Mouse (Mus musculus) limb, embryonic 13.5 days (tissue): ENCODE results near the gene Mark4. TPM values are rescaled to one million over a fixed set of nuclear protein-coding genes. Genes with fewer than 3 reads are reported as not detected.

Experiments used
- ATAC-seq: fragments of 200-750 bp; cut with Nextera tagmentation; 2 replicates; pipeline ENCODE4 v1.8.0; 2017; ENCODE audit warnings: low read depth, moderate number of reproducible peaks, moderate TSS enrichment; ENCODE audit not compliant: low FRiP score
- H3K27ac ChIP-seq: fragments of 300-500 bp; sonication (generic); 2 replicates; pipeline ENCODE4 v1.5.1; 2015; ENCODE audit warnings: inconsistent platforms, mild to moderate bottlenecking, moderate library complexity
- H3K27me3 ChIP-seq: fragments of 300-500 bp; sonication (generic); 2 replicates; pipeline ENCODE4 v1.6.1; 2015; ENCODE audit warnings: mild to moderate bottlenecking, inconsistent platforms
- H3K36me3 ChIP-seq: fragments of 300-500 bp; sonication (generic); 2 replicates; pipeline ENCODE4 v1.6.1; 2015; ENCODE audit warnings: inconsistent platforms, mild to moderate bottlenecking, moderate library complexity
- H3K4me1 ChIP-seq: fragments of 300-500 bp; sonication (generic); 2 replicates; pipeline ENCODE4 v1.6.1; 2015; ENCODE audit warnings: inconsistent platforms
- H3K4me2 ChIP-seq: fragments of 300-500 bp; sonication (generic); replicated peaks from 2 replicates; pipeline ENCODE4 v1.6.1; 2015; ENCODE audit warnings: inconsistent platforms, mild to moderate bottlenecking, moderate library complexity
- H3K4me3 ChIP-seq: fragments of 300-500 bp; sonication (generic); 2 replicates; pipeline ENCODE4 v1.5.1; 2015; ENCODE audit warnings: moderate library complexity, mild to moderate bottlenecking, inconsistent platforms
- H3K9ac ChIP-seq: fragments of 300-500 bp; sonication (generic); 2 replicates; pipeline ENCODE4 v1.6.1; 2015; ENCODE audit warnings: mild to moderate bottlenecking, inconsistent platforms
- H3K9me3 ChIP-seq: fragments of 300-500 bp; sonication (generic); 2 replicates; pipeline ENCODE4 v1.6.1; 2016; ENCODE audit warnings: inconsistent platforms
- WGBS: fragments of 180-500 bp; shearing (Covaris S2); methylation state at CpG from one replicate; pipeline ENCODE4 v1.1.7; 2015; 5-methylcytosine and 5-hydroxymethylcytosine counted together
- polyA plus RNA-seq: library from polyadenylated mRNA; unstranded; fragments of >200 nt; fragmentation: Nextera tagmentation; extraction: Ambion mirVana; gene quantifications from 2 replicates; pipeline ENCODE4 v1.2.1, GENCODE M21; 2015

Gene Mark4
- polyA plus RNA-seq, 1 experiment from 2014 or later, result 9.8 TPM

DNA sequence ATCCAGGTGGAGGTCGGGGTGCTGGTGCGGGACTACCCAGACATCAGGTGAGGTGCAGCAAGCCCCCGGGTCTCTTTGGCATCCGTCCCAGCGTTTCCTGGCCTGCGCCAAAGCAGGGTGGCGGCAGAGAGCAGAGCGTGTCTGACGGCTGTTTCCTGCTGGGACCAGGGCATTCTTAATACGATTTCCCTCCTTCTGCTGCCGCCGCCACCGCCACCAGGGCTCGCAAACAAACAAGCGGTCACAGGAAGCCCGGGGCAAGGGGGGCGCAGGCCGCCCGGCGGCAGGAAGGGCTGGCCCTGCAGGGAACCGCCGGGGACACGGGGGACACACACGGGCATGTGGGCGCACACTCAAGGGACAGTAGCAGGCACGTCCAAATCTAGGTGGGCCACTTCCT, 33.1 kb upstream of the Mark4 start:
- Histone ChIP-seq H3K9me3 (no peaks in the 10 kb centered on the region), H3K27me3 (peaks cover 62% of the 10 kb centered on the region), H3K9ac (peak overlapping the region; percentile 46), H3K4me2 (peak overlapping the region; percentile 60), H3K27ac (no peak overlapping the region), H3K4me3 (peak overlapping the region; percentile 28), H3K36me3 (no peaks in the 10 kb centered on the region), H3K4me1 (peaks cover 25% of the 10 kb centered on the region)
- WGBS, result 4% methylated on average over 26 of the region's 26 CpGs
- ATAC-seq, result no peak

DNA sequence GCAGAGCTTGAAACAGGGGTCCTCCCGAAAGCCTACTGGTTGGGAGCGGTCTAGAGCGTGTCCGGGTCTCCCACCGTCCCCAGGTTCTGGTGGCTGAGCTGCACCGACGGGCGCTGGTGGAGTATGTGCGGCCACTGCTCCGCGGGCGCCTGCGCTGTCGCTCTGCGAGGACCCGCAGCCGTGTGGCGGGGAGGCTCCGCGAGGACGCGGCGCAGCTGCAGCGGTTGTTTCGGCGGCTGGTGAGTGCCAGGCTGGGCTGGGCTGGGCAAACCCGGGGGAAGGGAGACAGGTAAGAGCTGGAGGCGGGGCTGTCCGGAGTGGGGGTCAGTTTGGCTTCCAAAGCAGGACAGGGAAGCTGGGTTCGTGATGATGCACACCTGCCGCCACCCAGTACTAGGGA, 30.9 kb upstream of the Mark4 start:
- 0 out of 2 replicates have a peak, but pooled peaks have one; percentile 19 for ATAC-seq
- H3K4me1 ChIP-seq, result peaks cover 16% of the 10 kb centered on the region; the same call in 1 of the 2 replicates
- H3K4me3 ChIP-seq, result peak overlapping the region; percentile 34
- H3K27ac ChIP-seq, result no peak overlapping the region
- H3K4me2 ChIP-seq, result peak overlapping the region; percentile 56
- peak overlapping the region; percentile 54 for H3K9ac ChIP-seq
- H3K27me3 ChIP-seq, result peaks cover 67% of the 10 kb centered on the region
- 3% methylated on average over 31 of the region's 31 CpGs for whole genome bisulfite sequencing
- H3K9me3 ChIP-seq, result no peaks in the 10 kb centered on the region
- no peaks in the 10 kb centered on the region for H3K36me3 ChIP-seq

DNA sequence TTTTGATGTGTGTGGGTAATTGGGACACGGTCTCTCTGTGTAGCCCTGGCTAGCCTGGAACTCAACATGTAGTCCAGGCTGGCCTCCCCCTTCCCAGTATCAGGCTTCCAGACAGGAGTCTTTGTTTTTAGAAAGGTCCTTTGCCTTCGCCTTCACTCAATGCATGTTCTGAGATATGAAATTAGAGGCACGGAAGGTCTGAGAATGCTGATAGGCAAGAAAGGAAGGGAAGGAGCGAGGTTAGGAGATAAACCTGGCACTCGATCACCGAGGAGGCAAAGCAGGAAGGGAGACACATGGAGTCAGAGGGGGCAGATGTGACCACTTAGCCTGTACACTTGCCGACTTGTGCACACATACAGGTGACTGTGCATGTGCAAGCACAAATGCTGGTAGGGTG, 27.9 kb upstream of the Mark4 start:
- peaks cover 11% of the 10 kb centered on the region; the same call in 1 of the 2 replicates for H3K4me1 ChIP-seq
- peaks cover 52% of the 10 kb centered on the region for H3K27me3 ChIP-seq
- ATAC-seq, result no peak
- H3K4me3 ChIP-seq, result no peak overlapping the region
- H3K9me3 ChIP-seq, result no peaks in the 10 kb centered on the region
- H3K9ac ChIP-seq, result no peak overlapping the region
- 89% methylated on average over 7 of the region's 7 CpGs for WGBS
- H3K4me2 ChIP-seq, result no peak overlapping the region
- H3K27ac ChIP-seq, result no peak overlapping the region
- H3K36me3 ChIP-seq, result no peaks in the 10 kb centered on the region

DNA sequence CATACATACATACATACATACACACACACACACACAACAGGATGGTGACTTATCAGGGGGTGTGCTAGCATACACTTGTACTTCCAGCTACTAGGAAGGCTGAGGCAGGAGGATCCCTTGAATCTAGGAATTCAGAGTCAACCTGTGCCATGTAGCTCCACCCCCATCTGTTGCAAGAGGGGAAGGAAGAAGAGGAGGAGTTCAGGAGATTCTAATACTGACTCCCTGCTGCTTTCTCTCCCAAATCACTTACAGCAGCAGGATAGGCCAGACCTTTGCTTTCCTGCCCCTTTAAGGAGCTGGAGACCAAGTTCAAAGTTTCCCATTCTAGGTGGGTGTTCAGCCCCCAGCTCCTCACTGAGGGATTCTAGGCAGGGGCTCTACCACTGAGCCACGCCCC, 26.9 kb upstream of the Mark4 start:
- H3K27ac ChIP-seq, result no peak overlapping the region
- no peak for ATAC-seq
- no peaks in the 10 kb centered on the region for H3K9me3 ChIP-seq
- H3K4me2 ChIP-seq, result no peak overlapping the region
- H3K4me3 ChIP-seq, result no peak overlapping the region
- H3K36me3 ChIP-seq, result no peaks in the 10 kb centered on the region
- peaks cover 9% of the 10 kb centered on the region; the same call in 1 of the 2 replicates for H3K4me1 ChIP-seq
- 91% methylated on average over 1 of the region's 1 CpGs for WGBS
- no peak overlapping the region for H3K9ac ChIP-seq
- peaks cover 42% of the 10 kb centered on the region for H3K27me3 ChIP-seq

DNA sequence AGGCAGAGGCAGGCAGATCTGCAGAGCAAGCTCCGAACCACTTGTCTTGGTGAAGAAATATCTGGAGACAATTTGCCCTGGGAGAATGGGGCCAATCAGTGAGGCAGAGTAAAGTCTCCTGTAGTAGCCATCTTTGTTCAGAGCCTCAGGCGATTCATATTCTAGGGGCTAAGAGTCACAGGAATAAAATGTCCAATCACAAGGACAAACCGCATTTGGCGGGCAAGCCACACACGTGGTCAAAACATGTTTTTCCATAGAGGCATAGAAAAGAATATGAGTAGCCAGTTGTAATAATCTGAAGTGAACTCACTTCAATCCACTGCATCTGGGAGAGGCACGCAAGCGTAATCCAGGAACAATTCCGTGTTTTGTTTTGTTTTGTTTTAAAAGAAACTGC, 24.7 kb upstream of the Mark4 start:
- H3K9me3 ChIP-seq, result no peaks in the 10 kb centered on the region
- no peak for ATAC-seq
- H3K9ac ChIP-seq, result no peak overlapping the region
- H3K27me3 ChIP-seq, result peaks cover 20% of the 10 kb centered on the region
- H3K4me3 ChIP-seq, result no peak overlapping the region
- no peaks in the 10 kb centered on the region for H3K4me1 ChIP-seq
- H3K27ac ChIP-seq, result no peak overlapping the region
- 81% methylated on average over 8 of the region's 8 CpGs for WGBS
- no peaks in the 10 kb centered on the region for H3K36me3 ChIP-seq
- no peak overlapping the region for H3K4me2 ChIP-seq

DNA sequence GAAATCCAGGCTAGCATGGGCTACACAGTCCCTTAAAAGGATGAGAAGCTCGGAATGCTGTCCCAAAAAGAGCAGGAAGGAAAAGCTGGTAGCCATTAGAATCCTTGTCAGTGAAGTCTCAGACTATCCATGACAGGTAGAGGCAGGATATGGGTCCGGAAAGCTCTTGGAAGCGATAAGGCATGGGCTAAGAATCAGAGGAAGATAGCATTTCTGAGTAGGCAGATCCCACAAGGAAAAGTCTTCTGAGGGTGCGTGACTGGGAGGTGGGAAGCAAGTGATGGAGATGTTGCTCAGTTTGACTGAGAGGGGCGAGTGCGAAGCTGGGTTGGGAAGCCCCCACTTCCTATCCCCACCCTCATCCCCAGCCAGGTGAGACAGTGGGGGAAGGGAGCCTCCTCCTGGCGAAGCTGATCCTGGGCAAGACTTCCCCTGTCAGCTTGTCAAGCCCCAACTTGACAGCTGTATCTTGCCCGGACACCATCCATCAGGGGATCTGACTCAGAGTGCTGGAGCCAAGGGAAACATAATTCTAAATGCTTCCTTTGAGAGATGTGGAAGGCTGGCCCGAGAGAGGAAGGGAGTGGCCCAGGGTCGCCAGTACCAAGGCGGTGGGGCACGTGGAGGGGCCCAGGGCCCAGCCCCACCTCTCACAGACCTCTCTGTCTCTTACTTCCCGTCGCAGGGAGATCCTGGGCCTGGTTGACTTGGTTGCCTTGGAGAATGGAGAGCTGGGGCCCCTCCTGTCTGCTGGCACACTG, 19.2 kb upstream of the Mark4 start:
- Histone ChIP-seq H3K27ac (no peak overlapping the region), H3K36me3 (no peaks in the 10 kb centered on the region), H3K9ac (no peak overlapping the region), H3K9me3 (no peaks in the 10 kb centered on the region), H3K4me1 (peaks cover 10% of the 10 kb centered on the region; the same call in 1 of the 2 replicates), H3K4me2 (no peak overlapping the region), H3K27me3 (peaks cover 34% of the 10 kb centered on the region), H3K4me3 (no peak overlapping the region)
- 23% methylated on average over 14 of the region's 14 CpGs for WGBS
- ATAC-seq, result no peak

DNA sequence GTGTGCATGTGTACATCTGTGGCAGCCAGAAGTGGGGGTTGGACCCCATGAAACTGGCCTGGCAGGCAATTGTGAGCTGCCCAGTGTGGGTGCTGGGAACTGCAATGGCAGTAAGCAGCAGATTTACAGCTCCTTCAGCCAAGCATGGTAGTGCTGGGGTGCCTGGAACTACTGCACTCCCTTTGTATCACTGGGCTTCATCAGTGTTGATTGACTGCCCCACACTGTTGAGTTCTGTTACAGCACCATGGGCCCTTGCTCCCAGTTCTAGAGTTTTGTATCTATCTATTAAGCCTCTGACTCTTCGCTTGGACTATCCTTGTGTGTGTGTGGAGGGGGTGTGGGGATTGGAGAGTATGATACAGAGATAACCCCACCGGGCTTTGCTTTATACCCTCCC, 18.5 kb upstream of the Mark4 start:
- H3K4me2 ChIP-seq, result no peak overlapping the region
- ATAC-seq, result no peak
- H3K4me1 ChIP-seq, result peaks cover 10% of the 10 kb centered on the region; the same call in 1 of the 2 replicates
- no peak overlapping the region for H3K4me3 ChIP-seq
- H3K27ac ChIP-seq, result no peak overlapping the region
- 71% methylated on average over 2 of the region's 2 CpGs for WGBS
- no peak overlapping the region for H3K9ac ChIP-seq
- H3K36me3 ChIP-seq, result no peaks in the 10 kb centered on the region
- no peaks in the 10 kb centered on the region for H3K9me3 ChIP-seq
- H3K27me3 ChIP-seq, result peaks cover 41% of the 10 kb centered on the region

DNA sequence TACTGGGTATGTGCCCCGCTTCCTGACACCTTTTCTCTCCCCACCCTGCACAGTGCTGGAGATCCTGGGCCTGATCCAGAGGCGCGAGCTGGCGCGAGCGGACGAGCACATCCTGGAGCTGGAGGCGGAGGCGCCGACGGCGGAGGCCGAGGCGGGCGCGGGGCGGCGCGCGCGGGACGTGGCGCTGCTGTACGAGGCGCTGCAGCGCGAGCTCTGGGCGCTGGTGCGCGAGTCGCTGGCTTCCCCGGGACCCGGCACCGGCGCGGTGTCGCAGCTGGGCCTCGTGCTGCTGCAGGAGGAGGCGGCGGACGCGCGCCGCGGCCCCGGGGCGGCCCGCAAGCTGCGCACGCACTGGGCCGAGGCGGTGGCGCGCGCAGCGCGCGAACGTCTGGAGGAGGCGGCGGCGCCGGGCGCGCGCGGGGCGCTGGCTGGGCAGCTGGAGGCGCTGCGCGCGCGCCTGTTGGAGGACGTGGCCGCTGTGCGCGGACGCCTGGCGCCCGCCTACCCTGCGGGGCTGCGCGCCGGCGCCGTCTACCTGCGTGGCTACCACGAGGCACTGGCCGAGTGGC, 15.3 kb upstream of the Mark4 start:
- no peaks in the 10 kb centered on the region for H3K36me3 ChIP-seq
- peaks cover 71% of the 10 kb centered on the region for H3K27me3 ChIP-seq
- peak; percentile 90 for ATAC-seq
- peak overlapping the region; percentile 74 for H3K9ac ChIP-seq
- H3K4me3 ChIP-seq, result peak overlapping the region; percentile 55
- 1% methylated on average over 65 of the region's 89 CpGs for WGBS
- peak overlapping the region; percentile 67; the same call in 1 of the 2 replicates for H3K27ac ChIP-seq
- peaks cover 14% of the 10 kb centered on the region; the same call in 1 of the 2 replicates for H3K4me1 ChIP-seq
- H3K4me2 ChIP-seq, result peak overlapping the region; percentile 76
- H3K9me3 ChIP-seq, result no peaks in the 10 kb centered on the region

DNA sequence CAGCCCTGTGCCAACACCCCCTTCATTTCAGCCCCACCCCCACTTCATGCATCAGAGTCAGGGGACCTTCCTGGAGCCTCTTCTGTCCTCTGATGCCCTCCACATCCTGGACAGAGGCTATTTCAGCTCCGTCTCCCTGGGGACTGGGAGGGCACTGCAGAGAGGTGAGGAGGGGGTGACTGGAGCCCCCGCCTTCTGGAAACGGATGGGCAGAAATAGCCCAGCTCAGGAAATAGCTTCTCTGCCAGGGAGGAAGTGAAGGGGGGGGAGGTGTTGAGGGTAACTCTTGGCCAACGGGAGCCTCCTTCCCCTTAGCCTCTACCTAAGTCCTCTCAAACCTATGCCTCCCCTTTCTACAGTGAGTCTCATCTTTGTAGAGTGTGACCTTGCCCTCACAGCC, 13.8 kb upstream of the Mark4 start:
- H3K36me3 ChIP-seq, result no peaks in the 10 kb centered on the region
- no peaks in the 10 kb centered on the region for H3K9me3 ChIP-seq
- H3K27ac ChIP-seq, result no peak overlapping the region
- peaks cover 75% of the 10 kb centered on the region for H3K27me3 ChIP-seq
- ATAC-seq, result no peak
- H3K4me1 ChIP-seq, result peaks cover 14% of the 10 kb centered on the region; the same call in 1 of the 2 replicates
- no peak overlapping the region for H3K4me2 ChIP-seq
- no peak overlapping the region for H3K9ac ChIP-seq
- H3K4me3 ChIP-seq, result no peak overlapping the region
- 39% methylated on average over 4 of the region's 4 CpGs for WGBS

DNA sequence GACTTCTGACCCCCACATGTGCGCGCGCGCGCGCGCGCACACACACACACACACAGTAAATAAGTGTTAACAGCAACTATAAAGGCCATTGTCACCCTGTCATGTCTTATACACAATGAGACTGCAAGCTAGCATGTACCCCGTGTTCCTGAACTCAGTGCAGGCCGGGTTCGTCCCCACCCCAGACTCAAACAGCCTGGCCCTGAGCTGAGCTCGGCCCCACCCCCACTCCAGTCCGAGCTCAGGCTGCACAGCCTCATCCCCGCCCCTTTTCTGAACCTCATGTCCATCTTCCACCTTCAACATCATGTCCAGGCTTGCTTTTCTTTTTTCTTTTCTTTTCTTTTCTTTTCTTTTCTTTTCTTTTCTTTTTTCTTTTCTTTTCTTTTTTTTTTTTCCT, 11.7 kb upstream of the Mark4 start:
- Histone ChIP-seq H3K9ac (no peak overlapping the region), H3K4me1 (peaks cover 14% of the 10 kb centered on the region), H3K9me3 (no peaks in the 10 kb centered on the region), H3K27me3 (peaks cover 78% of the 10 kb centered on the region), H3K4me3 (no peak overlapping the region), H3K27ac (no peak overlapping the region), H3K36me3 (no peaks in the 10 kb centered on the region), H3K4me2 (no peak overlapping the region)
- WGBS, result 24% methylated on average over 14 of the region's 14 CpGs
- ATAC-seq, result no peak

DNA sequence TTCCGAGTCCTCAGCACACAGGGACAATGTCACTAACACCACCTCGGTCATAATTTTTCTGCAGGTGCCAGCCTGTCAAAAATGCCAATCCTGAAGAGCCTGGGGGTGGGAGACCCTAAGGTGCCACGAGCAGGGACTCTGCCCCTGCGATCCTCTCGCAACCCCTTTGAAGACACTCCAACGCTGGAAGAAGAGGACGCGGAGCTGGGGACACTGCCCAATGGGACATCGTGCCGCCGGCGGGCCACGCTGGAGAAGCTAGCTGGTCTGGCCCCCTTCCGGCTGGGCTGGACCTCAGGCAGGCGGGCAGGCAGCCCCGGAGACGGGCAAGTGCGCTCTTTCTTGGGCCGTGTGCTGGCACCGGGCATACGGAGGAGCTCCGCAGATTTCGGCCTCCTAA, 10.8 kb upstream of the Mark4 start:
- Histone ChIP-seq H3K27ac (no peak overlapping the region), H3K9ac (no peak overlapping the region), H3K4me1 (peaks cover 24% of the 10 kb centered on the region), H3K4me3 (peak overlapping the region; percentile 10; the same call in 1 of the 2 replicates), H3K4me2 (no peak overlapping the region), H3K36me3 (no peaks in the 10 kb centered on the region), H3K27me3 (peaks cover 72% of the 10 kb centered on the region), H3K9me3 (no peaks in the 10 kb centered on the region)
- ATAC-seq, result no peak
- WGBS, result 23% methylated on average over 23 of the region's 23 CpGs

DNA sequence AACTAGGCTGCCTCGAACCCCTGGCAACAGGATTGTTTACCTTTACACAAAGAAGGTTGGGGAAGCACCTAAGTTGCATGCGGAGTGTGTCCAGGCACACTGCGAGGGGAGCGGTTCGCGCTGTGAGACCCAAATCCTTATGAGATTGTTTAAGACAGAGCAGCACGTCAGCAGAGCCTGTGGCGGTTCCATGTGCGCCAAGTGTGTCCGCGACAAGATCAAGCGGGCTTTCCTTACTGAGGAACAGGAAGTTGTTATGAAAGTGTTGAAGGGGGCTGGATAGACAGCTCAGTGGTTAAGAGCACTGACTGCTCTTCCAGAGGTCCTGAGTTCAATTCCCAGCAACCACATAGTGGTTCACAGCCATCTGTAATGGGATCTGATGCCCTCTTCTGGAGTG, 9.7 kb upstream of the Mark4 start:
- H3K27ac ChIP-seq, result no peak overlapping the region
- H3K27me3 ChIP-seq, result peaks cover 66% of the 10 kb centered on the region
- H3K4me1 ChIP-seq, result peaks cover 25% of the 10 kb centered on the region
- ATAC-seq, result no peak
- H3K36me3 ChIP-seq, result no peaks in the 10 kb centered on the region
- no peak overlapping the region for H3K4me2 ChIP-seq
- no peaks in the 10 kb centered on the region for H3K9me3 ChIP-seq
- no peak overlapping the region for H3K9ac ChIP-seq
- H3K4me3 ChIP-seq, result no peak overlapping the region
- 69% methylated on average over 12 of the region's 12 CpGs for WGBS
